Mouse (Mus musculus) regulatory T cell (primary cell): Measurements from ENCODE around the gene Rad51b.

Experiments
- in situ Hi-C: fragments of 300-600 bp; cut with MboI, MseI; formaldehyde crosslinking; loops from one replicate; pipeline ENCODE4 v1.15.1; 2025; ENCODE audit warnings: high pct_unique_total_duplicates

The Rad51b gene

GRCm38 (mm10) chr12:79761217-79761616 lies 464.1 kb downstream of the Rad51b start:
- in situ Hi-C loops, result no loop called here

DNA sequence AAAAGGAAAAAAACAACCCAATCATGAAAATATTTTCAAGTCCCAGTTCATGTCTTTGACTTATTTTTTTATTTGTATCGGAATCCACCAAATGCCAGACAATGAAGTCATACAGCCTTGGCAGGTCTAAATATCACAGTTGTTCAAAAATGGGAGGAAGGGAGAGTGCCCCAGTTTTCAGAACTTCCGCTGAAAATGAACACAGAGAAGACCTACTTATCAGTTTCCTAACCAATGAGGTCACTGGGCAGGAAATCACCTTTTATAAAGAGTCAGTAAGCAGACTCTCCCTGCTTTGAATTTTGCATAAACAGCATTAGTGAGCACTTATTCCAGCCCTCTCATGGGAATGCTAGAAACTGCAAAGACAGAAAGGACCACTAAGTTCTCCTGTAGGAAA lies 465.0 kb downstream of the Rad51b start:
- in situ Hi-C loops, result no loop called here

DNA sequence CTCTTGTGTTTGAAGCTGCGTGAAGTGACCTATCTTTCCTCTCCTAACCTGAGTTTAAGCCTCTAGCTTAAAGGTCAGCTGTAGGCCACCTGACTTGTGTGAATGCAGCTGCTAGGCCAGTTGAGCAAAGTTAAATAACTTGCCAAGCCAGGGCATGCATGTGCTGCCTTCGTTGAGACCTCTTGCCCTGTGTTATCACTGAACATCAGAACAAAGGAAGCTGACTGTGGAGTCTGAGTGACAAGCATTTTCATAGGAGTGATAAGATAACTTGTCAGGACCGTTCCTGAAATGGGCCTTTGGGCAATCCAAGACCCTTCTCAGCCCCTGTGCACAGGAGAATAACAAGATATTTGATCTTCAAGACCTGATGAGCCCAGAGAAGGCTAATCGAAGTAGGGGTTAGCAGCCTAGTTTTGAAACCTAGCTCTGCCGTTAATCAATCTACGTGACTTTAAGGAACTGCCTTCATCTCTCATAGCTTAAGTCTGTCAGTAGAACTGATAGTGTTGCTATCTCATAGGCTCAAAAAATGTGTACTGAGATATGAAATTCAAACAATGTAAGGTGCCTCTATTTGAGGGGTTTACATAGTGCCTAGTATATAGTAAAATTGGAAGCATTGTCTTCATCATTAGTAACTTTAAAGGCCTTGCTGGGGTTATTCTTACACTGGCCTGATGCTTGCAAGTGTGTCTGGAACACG lies 465.6 kb downstream of the Rad51b start:
- in situ Hi-C loops, result no loop called here

DNA sequence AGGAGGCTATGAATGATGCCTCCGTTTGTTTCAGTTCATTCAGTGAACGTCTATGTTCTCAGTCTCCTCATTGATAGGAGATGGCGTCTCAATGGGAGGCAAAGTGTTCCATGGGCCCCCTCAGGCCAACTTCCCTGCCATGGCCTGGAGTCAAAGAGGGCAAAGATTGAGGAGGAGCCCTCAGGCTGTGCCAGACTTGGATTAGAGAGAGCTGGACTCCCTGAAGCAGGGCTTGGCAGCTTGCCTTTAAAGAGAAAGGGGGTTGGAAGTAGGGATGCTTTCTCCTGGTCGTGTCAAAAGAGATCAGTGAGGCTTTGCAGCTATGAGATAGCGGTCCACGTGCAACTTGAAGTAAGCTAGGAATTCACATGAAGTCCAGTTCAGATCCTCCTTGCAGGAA lies 469.0 kb downstream of the Rad51b start:
- in situ Hi-C loops, result no loop called here

DNA sequence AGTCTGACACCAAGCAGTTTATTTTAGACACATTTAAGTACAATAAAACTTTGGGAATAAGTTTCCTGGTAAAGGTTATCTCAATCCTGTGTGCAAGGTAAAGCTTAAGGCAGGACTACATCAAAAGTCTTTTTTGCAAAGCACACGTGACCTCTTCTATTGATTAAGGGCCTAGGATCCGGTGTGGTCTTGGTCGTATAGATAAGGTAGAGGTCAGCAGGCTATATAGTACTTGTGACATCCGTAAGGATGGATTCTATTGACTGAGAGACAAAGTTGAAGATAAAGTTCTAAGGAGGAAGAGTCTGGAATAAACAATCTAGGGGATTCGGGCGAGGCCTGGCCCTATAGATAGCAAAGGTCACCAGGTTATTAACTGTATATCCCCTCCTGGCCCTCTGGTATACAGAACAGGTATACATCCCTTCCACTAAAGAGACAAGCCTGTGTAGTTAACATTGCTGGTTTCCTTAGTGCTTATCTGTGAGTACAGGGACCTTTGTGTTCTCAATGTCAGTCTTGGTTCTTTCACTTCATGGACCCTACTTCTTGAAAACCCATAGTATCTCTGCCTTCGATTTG lies 471.8 kb downstream of the Rad51b start:
- in situ Hi-C loops, result no loop called here

- in situ Hi-C loops, result loop anchor here (10.0 kb wide), 1 partner anchor 365 kb away; no protein-coding TSS in a partner anchor
Observed at GRCm38 (mm10) chr12:79769763-79770162, 472.7 kb downstream of the Rad51b start.

- in situ Hi-C loops, result loop anchor here (10.0 kb wide), 1 partner anchor 364 kb away; no protein-coding TSS in a partner anchor
Observed at GRCm38 (mm10) chr12:79771194-79771593, 474.1 kb downstream of the Rad51b start.

GRCm38 (mm10) chr12:79771741-79772140 lies 474.7 kb downstream of the Rad51b start:
- in situ Hi-C loops, result loop anchor here (10.0 kb wide), 1 partner anchor 363 kb away; no protein-coding TSS in a partner anchor

DNA sequence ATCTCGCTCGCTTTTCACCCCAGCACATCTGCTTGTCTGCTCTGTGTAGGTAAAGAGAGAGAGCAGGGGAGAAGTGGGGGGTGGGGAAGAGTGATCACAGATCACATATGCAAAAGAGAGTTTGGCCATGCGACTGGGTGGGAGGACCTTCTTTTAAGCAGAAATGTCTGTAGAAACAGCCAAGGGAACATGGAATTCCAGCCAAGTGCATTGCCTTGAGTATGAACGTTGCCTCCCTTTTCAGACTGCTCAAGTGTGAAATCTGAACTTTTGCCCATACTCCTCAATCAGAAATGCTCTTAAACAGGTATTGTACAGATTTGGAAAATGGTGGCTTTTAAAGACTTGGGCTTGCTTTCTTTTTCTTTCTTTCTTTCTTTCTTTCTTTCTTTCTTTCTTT lies 476.2 kb downstream of the Rad51b start:
- in situ Hi-C loops, result loop anchor here (10.0 kb wide), 1 partner anchor 362 kb away; no protein-coding TSS in a partner anchor

GRCm38 (mm10) chr12:79774571-79774970 lies 477.5 kb downstream of the Rad51b start:
- in situ Hi-C loops, result loop anchor here (10.0 kb wide), 1 partner anchor 360 kb away; no protein-coding TSS in a partner anchor

DNA sequence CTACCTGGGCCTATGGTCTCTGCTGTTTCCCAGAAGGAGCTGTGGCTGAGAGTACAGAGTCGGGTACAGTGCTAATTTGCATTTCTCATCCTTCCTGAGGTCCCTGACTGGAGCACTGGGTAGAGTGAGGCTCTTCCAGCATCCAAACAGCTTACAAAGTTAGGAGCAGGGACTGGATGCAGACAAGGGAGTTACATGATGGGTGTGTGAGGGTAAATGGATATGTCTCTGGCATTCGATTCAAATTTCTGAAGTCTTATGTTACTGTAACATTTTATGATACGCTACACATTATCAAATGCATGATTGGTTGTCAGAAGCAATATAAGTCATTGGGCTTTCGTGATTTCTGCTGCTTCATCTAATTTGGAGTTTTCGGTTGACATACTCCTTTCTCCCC lies 479.7 kb downstream of the Rad51b start:
- in situ Hi-C loops, result loop anchor here (10.0 kb wide), 1 partner anchor 358 kb away; no protein-coding TSS in a partner anchor

DNA sequence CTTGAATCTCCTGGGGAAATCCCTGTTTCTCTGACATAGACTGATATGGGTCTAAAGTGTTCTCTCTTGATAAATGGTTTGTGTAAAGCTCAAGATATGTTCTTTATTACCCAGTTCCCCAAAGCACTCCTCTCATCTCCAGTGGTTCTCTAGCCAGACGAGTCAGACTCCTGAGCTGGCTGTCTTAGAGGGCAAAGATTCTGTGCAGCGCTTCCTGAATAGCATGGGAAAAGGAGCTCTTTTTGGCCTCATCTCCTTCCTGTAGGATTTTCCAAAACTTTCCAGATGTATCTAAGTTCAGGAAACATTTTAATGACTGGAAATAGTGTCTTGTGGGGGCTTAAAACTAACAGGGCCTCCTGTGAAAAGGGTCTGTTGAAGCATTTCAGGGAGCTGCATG lies 483.7 kb downstream of the Rad51b start:
- in situ Hi-C loops, result no loop called here

GRCm38 (mm10) chr12:79781788-79782187 lies 484.7 kb downstream of the Rad51b start:
- in situ Hi-C loops, result no loop called here

GRCm38 (mm10) chr12:79782444-79783117 lies 485.5 kb downstream of the Rad51b start:
- in situ Hi-C loops, result no loop called here

DNA sequence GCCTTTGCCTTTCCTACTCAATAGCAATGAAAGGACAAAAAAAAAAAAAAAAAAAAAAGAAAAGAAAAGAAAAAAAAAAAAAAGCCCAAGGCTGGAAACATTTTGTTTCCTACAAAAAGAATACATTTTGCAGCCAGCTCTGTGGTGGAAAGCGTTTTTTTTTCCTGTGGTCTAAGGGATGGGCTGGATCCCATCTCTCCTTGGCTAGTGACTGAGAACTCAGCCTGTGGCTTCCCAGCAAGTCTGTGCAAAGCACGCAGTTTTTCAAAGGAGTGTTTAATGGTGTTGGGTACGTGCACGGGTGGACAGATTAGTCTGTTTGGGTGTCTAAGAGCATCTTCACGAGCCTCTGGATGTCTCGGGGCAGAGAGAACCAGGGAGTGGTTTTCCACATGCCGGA lies 487.1 kb downstream of the Rad51b start:
- in situ Hi-C loops, result no loop called here

DNA sequence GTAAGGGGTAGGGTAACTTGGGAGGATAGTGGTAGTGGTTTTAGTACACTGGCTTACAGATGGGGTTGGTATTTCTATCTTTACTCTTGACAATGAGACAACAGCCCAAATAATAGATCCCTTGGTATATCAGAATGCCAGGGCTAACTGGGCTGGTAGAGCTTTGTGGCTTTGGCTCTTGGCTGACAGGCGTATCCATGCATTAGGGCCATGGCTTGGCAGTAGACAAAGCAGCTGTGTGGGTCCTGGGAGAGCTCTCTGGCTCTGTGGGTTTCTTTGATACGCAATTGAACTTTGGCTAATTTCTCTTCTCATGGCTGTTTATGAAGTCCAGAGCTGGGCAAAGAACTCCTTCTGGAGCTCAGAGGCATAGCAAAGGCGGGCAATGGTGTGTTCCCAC lies 488.6 kb downstream of the Rad51b start:
- in situ Hi-C loops, result no loop called here

GRCm38 (mm10) chr12:79787538-79787937 lies 490.5 kb downstream of the Rad51b start:
- in situ Hi-C loops, result no loop called here

GRCm38 (mm10) chr12:79788340-79788739 lies 491.3 kb downstream of the Rad51b start:
- in situ Hi-C loops, result no loop called here

DNA sequence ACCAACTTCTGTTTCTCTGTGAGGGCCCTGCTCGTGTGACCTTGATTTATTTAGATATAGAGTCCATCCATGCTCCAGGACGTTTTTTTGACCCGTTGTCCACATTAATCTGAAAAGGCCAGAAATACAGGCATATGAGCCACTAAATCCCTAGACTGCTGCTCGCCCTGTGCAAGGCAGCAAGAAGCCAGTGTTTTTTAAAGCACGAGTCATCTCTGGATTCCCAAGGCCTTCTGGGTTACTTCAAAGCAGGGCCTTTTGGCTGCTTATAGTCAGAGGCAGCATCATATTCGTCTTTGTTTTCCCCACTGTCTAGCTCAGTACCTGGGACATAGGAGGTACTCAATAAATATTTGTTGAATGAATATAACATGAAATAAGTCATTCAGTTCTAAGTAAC lies 492.4 kb downstream of the Rad51b start:
- in situ Hi-C loops, result no loop called here

GRCm38 (mm10) chr12:79793382-79793781 lies 496.3 kb downstream of the Rad51b start:
- in situ Hi-C loops, result no loop called here

- in situ Hi-C loops, result no loop called here
Observed at GRCm38 (mm10) chr12:79794802-79795201, 497.7 kb downstream of the Rad51b start.

GRCm38 (mm10) chr12:79796260-79796659 lies 499.2 kb downstream of the Rad51b start:
- in situ Hi-C loops, result no loop called here
